Mouse (Mus musculus) hindbrain, postnatal 0 days (tissue): ENCODE results near the gene Gm20458. TPM values are rescaled to one million over a fixed set of nuclear protein-coding genes. Genes with fewer than 3 reads are reported as not detected.

Experiments
- ATAC-seq: fragments of 200-750 bp; cut with Nextera tagmentation; 2 replicates; pipeline ENCODE4 v1.8.0; 2017; ENCODE audit warnings: mild to moderate bottlenecking, moderate TSS enrichment, moderate library complexity
- DNase-seq: peaks from one replicate; pipeline ENCODE4 v3.0.0-alpha.2; 2015; ENCODE audit warnings: low spot score
- H3K27ac ChIP-seq: fragments of 300-500 bp; sonication (generic); 2 replicates; pipeline ENCODE4 v1.5.1; 2014; ENCODE audit warnings: mild to moderate bottlenecking
- H3K27me3 ChIP-seq: fragments of 300-500 bp; sonication (generic); 2 replicates; pipeline ENCODE4 v1.6.1; 2014; ENCODE audit warnings: low read length, mixed read lengths; ENCODE audit not compliant: insufficient read depth
- H3K36me3 ChIP-seq: fragments of 300-500 bp; sonication (generic); 2 replicates; pipeline ENCODE4 v1.6.1; 2014; ENCODE audit warnings: low read length, mixed read lengths; ENCODE audit not compliant: insufficient read depth
- H3K4me1 ChIP-seq: fragments of 300-500 bp; sonication (generic); 2 replicates; pipeline ENCODE4 v1.6.1; 2014; ENCODE audit warnings: antibody characterized with exemption, low read length, mixed read lengths; ENCODE audit not compliant: insufficient read depth
- H3K4me2 ChIP-seq: fragments of 300-500 bp; sonication (generic); 2 replicates; pipeline ENCODE4 v1.6.1; 2014; ENCODE audit warnings: low read depth, mild to moderate bottlenecking, low read length, moderate library complexity, mixed read lengths
- H3K4me3 ChIP-seq: fragments of 300-500 bp; sonication (generic); 2 replicates; pipeline ENCODE4 v1.5.1; 2014; ENCODE audit warnings: low read length
- H3K9ac ChIP-seq: fragments of 300-500 bp; sonication (generic); replicated peaks from 2 replicates; pipeline ENCODE4 v1.6.1; 2014; ENCODE audit warnings: mild to moderate bottlenecking, low read length, moderate library complexity, mixed read lengths
- H3K9me3 ChIP-seq: fragments of 300-500 bp; sonication (generic); 2 replicates; pipeline ENCODE4 v1.6.1; 2016; ENCODE audit warnings: low read length, mixed read lengths
- CTCF ChIP-seq: IDR thresholded peaks from 2 replicates; pipeline ENCODE4 v1.5.1; 2016; ENCODE audit warnings: antibody characterized with exemption, control low read depth, low read depth
- WGBS: fragments of 180-500 bp; shearing (Covaris S2); extraction: QIAGEN DNeasy Blood & Tissue Kit; methylation state at CpG from one replicate; pipeline ENCODE4 v1.1.7; 2014; 5-methylcytosine and 5-hydroxymethylcytosine counted together
- polyA plus RNA-seq: library from polyadenylated mRNA; unstranded; fragments of >200 nt; fragmentation: Nextera tagmentation; extraction: Ambion mirVana; gene quantifications from 2 replicates; pipeline ENCODE4 v1.2.1, GENCODE M21; 2015
- total RNA-seq: library from RNA; depleted of rRNA; stranded (reverse); fragments of >200 nt; gene quantifications from 2 replicates; pipeline ENCODE4 v1.2.3, GENCODE M21; 2014

Gene Gm20458
- total and polyA plus RNA-seq, 2 experiments from 2014 or later: 9.6 to 34.4 TPM

DNA sequence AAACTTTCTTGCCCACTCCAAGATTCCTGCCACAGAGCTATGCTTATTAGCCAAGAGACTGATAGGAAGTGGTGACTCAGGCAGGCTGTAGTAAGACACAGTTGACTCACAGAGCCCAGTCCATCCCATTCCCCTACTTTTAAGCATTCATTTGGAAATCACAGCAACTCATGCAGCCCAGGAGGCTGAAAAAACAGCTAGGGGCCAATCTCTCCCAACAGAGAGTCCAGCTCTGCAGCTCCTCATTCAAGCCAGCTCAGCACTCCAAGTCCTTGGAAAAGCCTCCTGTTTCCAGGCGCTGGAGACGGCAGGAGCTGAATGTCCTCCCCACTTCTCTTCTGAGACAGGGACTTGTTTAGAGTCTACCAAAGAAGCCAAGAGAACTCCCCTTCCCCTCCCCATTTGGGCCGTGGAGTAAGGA, 21.8 kb upstream of the Gm20458 start:
- Histone ChIP-seq H3K9ac (no peak overlapping the region), H3K4me1 (peaks cover 17% of the 10 kb centered on the region), H3K27me3 (no peaks in the 10 kb centered on the region), H3K4me2 (no peak overlapping the region), H3K27ac (peak overlapping the region; percentile 54; the same call in 1 of the 2 replicates), H3K9me3 (no peaks in the 10 kb centered on the region), H3K4me3 (no peak overlapping the region), H3K36me3 (no peaks in the 10 kb centered on the region)
- WGBS: 61% methylated on average over 3 of the region's 3 CpGs
- ATAC-seq: no peak
- no peak for TF ChIP-seq CTCF
- peak; percentile 20 for DNase-seq

DNA sequence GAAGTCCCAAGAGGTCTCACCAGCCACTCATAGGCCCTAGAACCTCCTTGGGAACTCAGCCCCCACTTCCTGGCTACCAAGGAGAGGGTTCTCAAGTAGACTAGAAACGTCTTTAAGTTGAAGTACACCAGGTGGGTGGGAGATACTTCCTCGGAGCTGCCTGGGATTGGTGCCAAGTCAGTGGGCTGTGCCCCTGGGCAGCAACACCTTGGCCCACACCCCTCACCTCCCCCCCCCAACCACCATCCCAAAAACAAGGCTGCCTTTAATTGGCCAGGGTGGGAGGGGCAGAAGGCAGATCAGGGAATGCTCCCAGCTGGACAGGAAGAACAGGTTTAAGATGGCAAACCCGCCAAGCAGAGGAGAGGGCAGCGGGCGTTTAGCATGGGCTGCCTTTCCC, 20.5 kb upstream of the Gm20458 start:
- Histone ChIP-seq H3K27ac (no peak overlapping the region), H3K9ac (no peak overlapping the region), H3K36me3 (no peaks in the 10 kb centered on the region), H3K9me3 (no peaks in the 10 kb centered on the region), H3K4me3 (no peak overlapping the region), H3K27me3 (no peaks in the 10 kb centered on the region), H3K4me2 (no peak overlapping the region), H3K4me1 (peaks cover 17% of the 10 kb centered on the region)
- 85% methylated on average over 5 of the region's 5 CpGs for WGBS
- no peak for ATAC-seq
- DNase-seq: no peak
- no peak for TF ChIP-seq CTCF

DNA sequence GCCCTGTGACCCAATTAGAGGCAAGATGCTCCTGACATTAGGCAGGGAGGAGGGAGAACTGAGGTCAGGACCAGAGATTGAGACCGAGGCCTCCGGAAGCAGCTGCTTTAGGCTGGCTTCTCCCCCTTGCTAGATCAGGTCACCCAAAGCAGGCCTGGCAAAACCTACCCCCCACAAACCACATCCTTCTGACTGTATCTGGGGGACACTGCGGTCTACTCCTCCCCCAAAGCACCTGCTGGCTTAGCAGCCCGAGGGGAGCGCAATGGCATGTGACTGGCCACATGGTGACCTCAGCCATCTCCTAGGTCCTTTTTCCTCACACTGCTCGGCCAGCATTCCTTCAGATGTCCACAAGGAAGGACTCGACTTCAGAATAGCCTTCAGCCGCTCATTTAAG, 19.6 kb upstream of the Gm20458 start:
- no peaks in the 10 kb centered on the region for H3K27me3 ChIP-seq
- H3K27ac ChIP-seq: no peak overlapping the region; the same call in 1 of the 2 replicates
- peak overlapping the region; percentile 92 for H3K4me2 ChIP-seq
- peak overlapping the region; percentile 52; the same call in 1 of the 2 replicates for H3K4me3 ChIP-seq
- H3K9ac ChIP-seq: no peak overlapping the region
- H3K4me1 ChIP-seq: peaks cover 17% of the 10 kb centered on the region
- H3K36me3 ChIP-seq: no peaks in the 10 kb centered on the region
- no peak for TF ChIP-seq CTCF
- no peaks in the 10 kb centered on the region for H3K9me3 ChIP-seq
- WGBS: 52% methylated on average over 8 of the region's 8 CpGs
- ATAC-seq (no peak), DNase-seq (no peak)

DNA sequence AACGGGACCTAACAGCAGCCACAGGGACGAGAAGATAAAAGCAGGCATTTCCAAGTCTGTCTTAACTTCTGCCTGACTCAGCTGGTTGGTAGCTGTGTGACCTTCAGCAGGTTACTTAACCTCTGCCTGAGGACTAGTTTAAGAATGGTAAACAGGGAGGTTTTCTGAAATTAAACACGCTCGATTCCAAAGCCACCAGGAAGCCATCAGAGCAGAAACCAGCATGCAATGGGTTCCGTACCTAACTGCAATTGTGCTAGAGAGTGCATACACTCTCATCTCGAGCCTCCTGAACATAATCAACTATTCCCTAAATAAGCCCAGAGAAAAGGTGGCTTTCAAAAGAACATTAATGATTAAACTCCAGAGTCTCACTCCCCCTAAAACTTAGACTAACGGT, 19.0 kb upstream of the Gm20458 start:
- 36% methylated on average over 7 of the region's 7 CpGs for WGBS
- peak overlapping the region; percentile 52 for H3K4me3 ChIP-seq
- H3K9ac ChIP-seq: peak overlapping the region; percentile 65; the same call in 1 of the 2 replicates
- H3K4me2 ChIP-seq: peak overlapping the region; percentile 92
- H3K4me1 ChIP-seq: peaks cover 17% of the 10 kb centered on the region
- no peak for ATAC-seq
- H3K27me3 ChIP-seq: no peaks in the 10 kb centered on the region
- H3K36me3 ChIP-seq: no peaks in the 10 kb centered on the region
- no peak for DNase-seq
- no peaks in the 10 kb centered on the region for H3K9me3 ChIP-seq
- TF ChIP-seq CTCF: no peak
- H3K27ac ChIP-seq: no peak overlapping the region; the same call in 1 of the 2 replicates

DNA sequence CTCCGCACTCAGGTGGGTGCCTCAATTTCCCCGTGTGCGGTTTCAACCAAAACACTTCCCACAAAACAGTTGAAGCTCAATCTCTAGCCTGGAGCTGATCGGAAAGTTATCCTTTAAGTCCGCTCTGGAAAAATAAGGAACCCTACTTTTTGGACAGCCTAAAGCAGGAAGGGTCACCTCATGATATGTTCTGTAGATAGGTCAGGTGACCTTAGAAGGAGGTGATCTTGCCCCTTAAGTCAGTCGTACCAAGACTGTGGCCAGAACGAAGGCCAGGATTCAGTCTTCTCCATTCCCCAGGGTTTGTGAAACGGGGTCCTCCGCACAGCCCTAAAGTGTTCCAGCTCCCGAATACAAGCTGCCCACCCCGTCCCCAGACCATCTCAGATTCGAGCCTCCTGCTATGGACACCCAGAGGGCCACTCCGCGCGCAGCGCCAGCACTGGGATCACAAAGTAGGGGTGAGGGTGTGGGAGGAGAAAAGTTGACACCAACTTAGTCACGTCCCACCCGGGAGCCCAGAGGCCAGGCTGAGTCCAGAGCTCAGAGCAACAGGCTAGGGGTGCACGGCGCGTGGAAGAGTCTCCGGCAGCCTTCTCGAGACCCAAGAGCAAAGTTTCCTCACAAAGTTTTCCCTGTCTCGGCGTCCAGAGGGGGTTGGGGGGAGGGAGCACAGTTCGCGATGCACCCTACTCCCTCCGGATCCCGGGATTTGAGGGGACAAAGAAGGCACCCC, 18.3 kb upstream of the Gm20458 start:
- 4% methylated on average over 29 of the region's 29 CpGs for WGBS
- H3K4me1 ChIP-seq: peaks cover 17% of the 10 kb centered on the region
- ATAC-seq (peak; percentile 63), DNase-seq (no peak)
- H3K27me3 ChIP-seq: no peaks in the 10 kb centered on the region
- H3K4me3 ChIP-seq: peak overlapping the region; percentile 52
- H3K36me3 ChIP-seq: no peaks in the 10 kb centered on the region
- H3K9ac ChIP-seq: peak overlapping the region; percentile 65
- peak overlapping the region; percentile 51; the same call in 1 of the 2 replicates for H3K27ac ChIP-seq
- peak overlapping the region; percentile 92 for H3K4me2 ChIP-seq
- H3K9me3 ChIP-seq: no peaks in the 10 kb centered on the region
- no peak for TF ChIP-seq CTCF

DNA sequence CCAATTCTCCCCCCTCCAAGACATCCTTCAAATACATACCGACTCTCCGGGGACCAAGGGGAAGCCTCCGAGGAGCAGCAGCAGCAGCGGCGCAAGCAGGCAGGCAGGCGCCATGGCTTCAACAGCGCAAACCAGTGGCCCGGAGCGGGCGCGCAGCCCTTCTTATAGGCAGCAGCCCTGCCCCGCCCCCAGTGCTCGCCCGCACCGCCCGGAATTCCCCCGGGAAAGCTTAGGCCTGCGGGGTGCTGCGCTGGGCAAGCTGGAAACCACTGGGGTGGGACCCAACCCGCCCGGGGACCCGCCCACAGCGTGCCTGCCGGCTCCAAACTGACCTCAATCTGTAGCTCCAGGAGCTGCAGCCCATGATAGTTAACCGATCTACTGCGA, 17.7 kb upstream of the Gm20458 start:
- H3K27ac ChIP-seq: peak overlapping the region; percentile 51; the same call in 1 of the 2 replicates
- TF ChIP-seq CTCF: peak; percentile 51
- H3K9me3 ChIP-seq: no peaks in the 10 kb centered on the region
- ATAC-seq (peak; percentile 93), DNase-seq (peak; percentile 84)
- H3K9ac ChIP-seq: peak overlapping the region; percentile 65
- peak overlapping the region; percentile 92 for H3K4me2 ChIP-seq
- H3K4me3 ChIP-seq: peak overlapping the region; percentile 52
- H3K4me1 ChIP-seq: peaks cover 17% of the 10 kb centered on the region
- no peaks in the 10 kb centered on the region for H3K36me3 ChIP-seq
- H3K27me3 ChIP-seq: no peaks in the 10 kb centered on the region
- WGBS: under 1% methylated on average over 26 of the region's 26 CpGs

DNA sequence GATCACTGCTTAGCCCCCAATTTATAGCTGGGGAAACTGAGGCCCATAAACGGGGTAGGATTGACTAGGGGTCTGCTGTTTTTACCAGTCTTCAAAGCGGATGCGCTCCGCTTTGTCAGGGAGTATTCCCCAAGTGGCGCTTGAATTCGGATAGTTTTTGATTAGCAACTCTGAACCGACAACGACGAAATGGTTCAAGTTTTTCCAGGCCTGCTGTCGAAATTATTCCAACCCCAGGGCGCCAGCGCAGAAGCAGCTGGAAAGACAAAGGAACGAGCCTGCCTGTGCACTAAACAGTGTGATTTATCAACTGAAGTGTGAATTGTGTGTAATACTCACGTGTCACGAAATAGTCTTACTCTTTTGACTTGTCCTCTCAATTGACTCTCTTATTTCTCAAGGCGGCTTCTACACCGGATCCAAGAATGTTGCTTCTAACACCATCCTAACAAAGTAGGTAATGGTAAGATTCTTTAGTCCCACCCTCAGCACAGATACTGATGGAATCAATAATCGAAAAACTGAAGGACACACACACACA, 17.2 kb upstream of the Gm20458 start, which contains the start of gene Sdc4:
Gene Sdc4 (minus strand): TSS at position 428 of the 541 bp plus-strand sequence.
- Histone ChIP-seq H3K9ac (peak within 1 kb of the TSS; percentile 65), H3K4me1 (peaks cover 17% of the 10 kb centered on the region), H3K4me2 (peak within 1 kb of the TSS; percentile 92), H3K36me3 (no peaks in the 10 kb centered on the region), H3K4me3 (peak within 1 kb of the TSS; percentile 52), H3K9me3 (no peaks in the 10 kb centered on the region), H3K27ac (peak within 1 kb of the TSS; percentile 51; the same call in 1 of the 2 replicates), H3K27me3 (no peaks in the 10 kb centered on the region)
- TF ChIP-seq CTCF: no peak
- WGBS: 8% methylated on average over 18 of the region's 18 CpGs
- DNase-seq (peak; percentile 33), ATAC-seq (no peak)
